Mouse (Mus musculus) heart, postnatal 14 days (tissue): ENCODE measurements around the gene Mitd1. TPM values are rescaled to one million over a fixed set of nuclear protein-coding genes. Genes with fewer than 3 reads are reported as not detected.

Source experiments
- DNase-seq, 2 experiments: peaks; one replicate each; pipeline ENCODE4 v3.0.0; 2021 to 2022
- intact Hi-C: fragments of 180-260 bp; cut with DNase I; formaldehyde crosslinking; loops from one replicate; pipeline ENCODE4 v1.15.1; 2025
- long read RNA-seq, 2 experiments: library from polyadenylated mRNA; stranded (forward); transcript quantifications; one replicate each; pipeline ENCODE4 v2.0.0; 2021
- total RNA-seq, 2 experiments: library from RNA; stranded (reverse); gene quantifications; 2 replicates each; pipeline ENCODE4 v1.2.3; 2021

Mitd1 gene
- 1 to 10 TPM; 5.0 to 5.6 TPM for total RNA-seq
- long read RNA-seq, experiment 1, transcript Mitd1-201 (7 exons, 1,231 nt), result major isoform, 12 of 15 reads
- long read RNA-seq, experiment 1, partial matches to known transcripts, result 1 of 15 reads
- long read RNA-seq, experiment 1, other reads (novel, unspliced or antisense), result 2 of 15 reads
- long read RNA-seq, experiment 2, partial matches to known transcripts, result 1 of 5 reads
- long read RNA-seq, experiment 2, other reads (novel, unspliced or antisense), result 0 of 5 reads

GRCm38 (mm10) chr1:37890025-37890652, at the start of gene Mitd1, which contains the start of gene Mrpl30:
Gene Mitd1, minus strand, starts transcription at chr1:37890411.
Gene Mrpl30, plus strand, starts transcription at chr1:37890477.
- intact Hi-C loops, result loop anchor here (5.0 kb wide), 1 partner anchor 242 kb away; no protein-coding TSS in a partner anchor
- DNase-seq, result peak; percentile 88 to 91

- intact Hi-C loops, result no loop called here
- no peak for DNase-seq
Observed at GRCm38 (mm10) chr1:37931806-37932205, 41.6 kb upstream of the Mitd1 start.

GRCm38 (mm10) chr1:37925971-37926370, 35.8 kb upstream of the Mitd1 start:
- DNase-seq, result no peak
- intact Hi-C loops, result no loop called here

- no peak for DNase-seq
- intact Hi-C loops, result no loop called here
Observed at GRCm38 (mm10) chr1:37922536-37922935, 32.3 kb upstream of the Mitd1 start.

- intact Hi-C loops, result no loop called here
- DNase-seq, result no peak
Observed at GRCm38 (mm10) chr1:37918096-37918495, 27.9 kb upstream of the Mitd1 start.

GRCm38 (mm10) chr1:37917666-37918065, 27.5 kb upstream of the Mitd1 start:
- DNase-seq, result no peak
- intact Hi-C loops, result no loop called here

- no peak for DNase-seq
- intact Hi-C loops, result no loop called here
Observed at GRCm38 (mm10) chr1:37916393-37916792, 26.2 kb upstream of the Mitd1 start, which contains the start of gene Lyg2. Gene Lyg2, minus strand, starts transcription at chr1:37916493.

- intact Hi-C loops, result no loop called here
- DNase-seq, result no peak
Observed at GRCm38 (mm10) chr1:37912751-37913150, 22.5 kb upstream of the Mitd1 start.

GRCm38 (mm10) chr1:37903178-37903577, 13.0 kb upstream of the Mitd1 start:
- intact Hi-C loops, result loop anchor here (10.0 kb wide), 1 partner anchor 882 kb away; no protein-coding TSS in a partner anchor
- peak; percentile 7 to 32 for DNase-seq

- DNase-seq, result no peak
- intact Hi-C loops, result loop anchor here (10.0 kb wide), 1 partner anchor 885 kb away; no protein-coding TSS in a partner anchor
Observed at GRCm38 (mm10) chr1:37900288-37900687, 10.1 kb upstream of the Mitd1 start.

GRCm38 (mm10) chr1:37899816-37900215, 9.6 kb upstream of the Mitd1 start:
- intact Hi-C loops, result loop anchor here (5.0 to 10.0 kb wide), 2 partner anchors 92 to 885 kb away; no protein-coding TSS in a partner anchor
- no peak for DNase-seq

- intact Hi-C loops, result loop anchor here (5.0 kb wide), 2 partner anchors 98 to 238 kb away; no protein-coding TSS in a partner anchor
- no peak for DNase-seq
Observed at GRCm38 (mm10) chr1:37894606-37895005, 4.4 kb upstream of the Mitd1 start.

- no peak for DNase-seq
- intact Hi-C loops, result loop anchor here (5.0 kb wide), 1 partner anchor 241 kb away; no protein-coding TSS in a partner anchor
Observed at GRCm38 (mm10) chr1:37891400-37891799, 1.2 kb upstream of the Mitd1 start.

- DNase-seq, result no peak
- intact Hi-C loops, result no loop called here
Observed at GRCm38 (mm10) chr1:37889206-37889605, 1.0 kb downstream of the Mitd1 start.

GRCm38 (mm10) chr1:37884451-37884850, 5.8 kb downstream of the Mitd1 start:
- DNase-seq, result no peak
- intact Hi-C loops, result no loop called here

GRCm38 (mm10) chr1:37883411-37883810, 6.8 kb downstream of the Mitd1 start:
- intact Hi-C loops, result no loop called here
- no peak for DNase-seq

- no peak for DNase-seq
- intact Hi-C loops, result no loop called here
Observed at GRCm38 (mm10) chr1:37877736-37878460, 12.3 kb downstream of the Mitd1 start.

- DNase-seq, result no peak
- intact Hi-C loops, result no loop called here
Observed at GRCm38 (mm10) chr1:37873157-37873556, 17.1 kb downstream of the Mitd1 start.

- DNase-seq, result peak; percentile 69 to 80
- intact Hi-C loops, result no loop called here
Observed at GRCm38 (mm10) chr1:37872131-37873067, 17.8 kb downstream of the Mitd1 start.

GRCm38 (mm10) chr1:37871704-37872103, 18.5 kb downstream of the Mitd1 start, which contains the start of gene Lipt1:
Gene Lipt1, plus strand, starts transcription at chr1:37871738.
- DNase-seq, result peak; percentile 11 to 39
- intact Hi-C loops, result no loop called here
